Mouse (Mus musculus) gastrocnemius, postnatal 36 days (tissue): Measurements from ENCODE around the gene Slc10a7. TPM values are rescaled to one million over a fixed set of nuclear protein-coding genes. Genes with fewer than 3 reads are reported as not detected.

Experiments
- DNase-seq, 2 experiments: peaks; one replicate each; pipeline ENCODE4 v3.0.0; 2022
- intact Hi-C: fragments of 180-260 bp; cut with DNase I; formaldehyde crosslinking; loops from one replicate; pipeline ENCODE4 v1.15.1; 2025
- total RNA-seq, 2 experiments: library from RNA; stranded (reverse); gene quantifications; 2 replicates each; pipeline ENCODE4 v1.2.3; 2021

The Slc10a7 gene
- total RNA-seq, 2 experiments from 2014 or later, result 3.3 to 4.5 TPM

DNA sequence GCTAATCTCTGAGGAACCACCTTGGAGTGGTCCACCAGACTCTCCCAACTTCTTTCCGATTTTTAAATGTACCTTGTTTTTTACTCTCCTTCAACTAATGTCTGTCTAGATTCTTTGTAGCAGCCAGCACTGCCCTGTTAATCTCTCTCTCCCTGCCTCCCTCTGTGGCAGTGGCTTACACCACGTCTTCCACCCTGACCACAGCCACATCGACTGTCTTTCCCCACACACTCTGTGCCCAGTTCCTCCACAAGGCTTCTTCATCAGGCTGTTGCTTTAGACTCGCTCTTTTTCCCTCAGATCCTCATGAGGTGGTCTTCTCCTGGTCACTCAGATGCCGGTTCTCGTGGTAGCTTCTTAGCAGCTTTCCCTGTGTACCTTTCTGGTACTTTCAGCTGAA is 101.9 kb downstream of the Slc10a7 start:
- intact Hi-C loops, result no loop called here

DNA sequence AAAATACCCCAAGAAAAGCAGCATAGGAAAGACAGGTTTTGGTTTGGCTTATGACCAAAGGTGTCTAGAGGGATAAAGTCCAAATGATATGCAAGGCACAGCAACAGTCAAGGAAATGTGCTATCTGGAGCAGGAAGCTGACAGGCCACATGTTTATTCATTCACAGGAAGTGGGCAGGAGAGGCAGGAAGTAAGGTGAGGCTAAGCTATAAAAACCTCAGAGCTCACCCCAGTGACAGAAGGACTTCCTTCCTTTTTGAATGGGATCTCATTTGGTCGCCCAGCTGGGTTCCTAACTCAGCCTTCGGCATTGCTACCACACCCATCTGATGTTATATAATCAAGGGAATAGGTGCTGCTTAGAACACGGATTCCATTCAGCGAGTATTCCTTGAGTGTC is 113.2 kb downstream of the Slc10a7 start:
- intact Hi-C loops, result no loop called here
- no peak for DNase-seq

More for the DNA sequence above, 101.9 kb downstream of the Slc10a7 start:
- DNase-seq, result no peak

DNA sequence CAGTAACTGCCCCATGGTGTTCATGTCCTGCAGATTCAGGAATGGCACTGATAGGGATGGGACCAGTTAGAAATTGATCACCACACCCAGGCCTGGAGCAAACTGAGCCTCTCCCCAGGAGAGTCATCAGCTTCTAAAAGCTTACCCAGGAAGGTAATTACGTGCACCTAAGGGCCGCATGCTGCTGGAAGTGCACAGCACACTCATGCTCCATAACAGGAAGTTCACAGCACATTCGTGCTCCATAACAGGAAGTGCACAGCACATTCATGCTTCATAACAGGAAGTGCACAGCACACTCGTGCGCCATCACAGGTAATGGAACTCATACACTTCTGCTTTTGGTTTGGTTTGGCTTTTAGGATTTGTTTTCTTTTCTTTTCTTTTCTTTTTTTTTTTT is 114.8 kb downstream of the Slc10a7 start:
- DNase-seq, result no peak
- intact Hi-C loops, result no loop called here

DNA sequence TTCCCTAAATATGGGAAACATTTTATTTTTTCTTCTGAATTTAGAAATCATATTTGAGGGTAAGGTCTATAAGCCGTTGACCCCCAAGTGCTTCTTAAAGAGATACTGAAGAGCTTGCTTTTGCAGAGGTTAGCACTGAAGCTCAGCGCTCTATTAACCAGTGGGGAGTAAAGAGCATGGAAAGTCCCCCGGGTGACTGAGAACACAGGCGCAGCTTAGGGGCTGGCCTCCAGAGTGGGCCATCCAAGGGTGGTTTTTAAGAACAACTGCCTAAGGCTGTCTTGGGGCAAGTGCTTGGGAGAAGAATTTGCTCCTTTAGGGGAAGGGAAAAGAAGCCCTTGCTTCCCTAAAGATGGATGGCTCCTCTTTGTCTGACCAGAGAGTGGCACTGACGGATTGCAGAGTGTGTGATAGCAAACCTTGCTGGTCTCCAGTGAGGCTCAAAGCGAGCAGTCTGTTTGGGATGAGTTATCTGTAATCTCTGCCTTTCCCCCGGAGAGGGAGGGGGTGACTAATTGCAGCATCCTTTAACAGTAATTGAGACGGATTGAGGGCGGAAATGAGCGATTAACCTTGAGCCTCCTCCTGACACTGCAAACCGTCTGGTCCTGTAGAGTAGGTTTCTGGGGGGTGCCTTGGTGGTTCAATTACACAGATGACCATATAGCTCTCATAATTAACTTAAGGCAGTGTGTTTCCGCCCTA is 115.7 kb downstream of the Slc10a7 start:
- DNase-seq, result no peak
- intact Hi-C loops, result loop anchor here (5.0 kb wide), 1 partner anchor 53 kb away; no protein-coding TSS in a partner anchor

DNA sequence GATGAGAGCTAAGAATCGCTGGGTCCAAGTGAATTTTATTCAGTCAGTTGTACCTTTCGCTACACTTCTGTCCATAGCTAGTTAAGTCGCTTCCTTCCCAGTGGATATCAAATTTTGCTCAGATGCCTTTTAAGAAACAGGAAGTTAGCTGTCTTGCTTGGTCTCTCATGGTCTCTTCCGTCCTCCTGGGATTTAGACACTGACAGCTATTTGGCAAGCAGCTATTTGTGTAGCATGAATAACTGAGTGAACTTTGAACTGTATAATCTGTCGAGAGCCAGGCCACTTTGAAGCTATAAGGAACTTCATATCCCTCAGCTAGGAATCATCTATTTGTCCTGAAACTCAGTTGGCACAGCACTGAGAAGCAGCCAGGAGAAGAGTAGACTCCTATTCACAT is 117.5 kb downstream of the Slc10a7 start:
- no peak for DNase-seq
- intact Hi-C loops, result loop anchor here (5.0 kb wide), 1 partner anchor 54 kb away; no protein-coding TSS in a partner anchor

DNA sequence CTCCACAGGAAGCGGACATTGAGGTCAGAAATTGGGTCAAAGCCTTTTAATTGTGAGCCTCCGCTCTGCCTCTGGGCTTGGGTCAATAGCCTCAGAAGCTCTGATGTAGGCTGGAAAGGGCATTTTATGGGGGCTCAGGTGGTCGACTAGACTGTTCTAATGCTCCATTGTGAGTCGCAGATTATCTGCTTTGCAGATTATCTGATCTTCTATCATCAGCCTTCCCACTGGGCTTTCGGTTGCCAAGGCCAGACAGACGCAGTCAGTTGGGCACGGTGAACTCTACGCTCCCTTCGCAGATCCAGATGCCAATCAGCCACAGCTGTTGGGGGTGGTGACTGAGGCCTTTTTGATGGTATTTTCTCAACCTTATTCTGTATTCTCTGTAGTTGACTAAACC is 118.6 kb downstream of the Slc10a7 start:
- intact Hi-C loops, result loop anchor here (5.0 kb wide), 1 partner anchor 55 kb away; no protein-coding TSS in a partner anchor

DNA sequence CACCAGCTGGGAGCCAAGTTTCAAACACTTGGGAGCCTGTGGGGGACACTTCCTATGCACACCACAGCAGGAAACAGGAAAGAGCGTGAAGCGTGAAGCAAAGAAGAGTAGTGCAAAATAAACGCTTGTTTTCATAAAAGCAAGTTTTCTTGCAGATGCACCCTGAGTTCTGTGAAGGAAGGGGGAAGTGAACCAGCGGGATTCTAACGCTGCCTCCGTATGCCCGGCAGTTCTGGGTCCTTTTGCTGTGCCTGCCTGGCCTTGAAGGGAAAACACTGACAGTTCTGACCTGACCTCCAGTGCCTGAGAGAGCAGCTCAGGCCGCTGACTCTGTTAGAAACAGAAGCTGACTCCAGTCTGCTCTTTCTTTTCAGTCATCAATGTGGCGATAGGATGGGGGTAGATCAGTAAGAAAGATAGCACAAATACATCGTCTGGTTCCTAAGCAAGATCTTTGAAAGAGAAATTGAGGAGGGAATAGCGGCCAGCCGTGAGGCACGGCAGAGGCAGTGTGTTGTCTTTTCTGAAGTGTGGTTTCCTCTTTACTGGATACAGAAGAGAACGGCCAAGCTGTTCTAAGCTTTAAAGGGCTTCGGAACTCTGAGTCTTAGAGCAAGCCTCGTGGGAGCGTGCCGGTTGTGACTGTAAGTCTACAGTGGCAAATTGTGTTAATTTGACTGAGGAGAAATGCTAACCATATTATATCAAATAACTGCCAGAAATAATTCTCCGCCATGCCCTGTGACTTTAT is 121.4 kb downstream of the Slc10a7 start:
- no peak for DNase-seq
- intact Hi-C loops, result no loop called here

More for the DNA sequence above, 118.6 kb downstream of the Slc10a7 start:
- DNase-seq, result no peak

DNA sequence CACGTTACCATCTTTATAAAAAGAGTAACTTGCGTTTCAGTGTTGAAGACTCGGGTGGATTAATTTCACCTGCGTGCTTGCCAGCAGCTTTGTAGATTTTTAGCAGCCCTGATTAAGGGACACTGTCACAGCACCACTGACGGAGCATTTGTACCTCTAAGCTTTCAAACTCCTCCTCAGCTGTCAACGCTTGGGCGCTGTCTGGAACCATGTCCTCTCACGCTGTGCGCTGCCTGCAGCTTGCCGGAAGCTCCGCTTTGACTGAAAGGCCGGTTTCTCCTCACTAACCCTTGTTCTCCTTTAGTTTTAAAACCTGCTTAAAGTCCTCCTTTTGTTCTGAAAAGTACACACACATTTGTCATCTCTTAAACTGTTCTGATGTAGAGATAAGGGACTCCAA is 123.9 kb downstream of the Slc10a7 start:
- DNase-seq, result no peak
- intact Hi-C loops, result no loop called here

DNA sequence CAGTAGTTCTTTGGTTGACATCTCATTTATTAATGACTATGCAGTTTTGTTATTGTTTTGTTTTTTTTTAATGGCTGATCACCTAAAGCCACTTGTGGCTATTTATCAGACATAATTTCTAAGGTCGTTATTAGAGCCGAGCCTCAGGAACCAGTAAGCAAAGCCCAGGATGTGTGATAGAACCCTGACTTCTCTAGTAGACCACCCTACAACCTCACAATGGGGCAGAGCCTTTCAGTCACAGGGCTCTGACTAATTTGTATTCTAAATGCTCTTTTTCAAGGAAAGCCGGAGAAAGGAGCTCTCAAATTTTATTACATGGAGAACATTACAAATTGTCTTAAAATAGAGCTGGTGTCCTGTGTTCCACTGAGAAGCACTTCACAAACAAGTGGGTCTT is 124.9 kb downstream of the Slc10a7 start:
- intact Hi-C loops, result no loop called here
- DNase-seq, result no peak

DNA sequence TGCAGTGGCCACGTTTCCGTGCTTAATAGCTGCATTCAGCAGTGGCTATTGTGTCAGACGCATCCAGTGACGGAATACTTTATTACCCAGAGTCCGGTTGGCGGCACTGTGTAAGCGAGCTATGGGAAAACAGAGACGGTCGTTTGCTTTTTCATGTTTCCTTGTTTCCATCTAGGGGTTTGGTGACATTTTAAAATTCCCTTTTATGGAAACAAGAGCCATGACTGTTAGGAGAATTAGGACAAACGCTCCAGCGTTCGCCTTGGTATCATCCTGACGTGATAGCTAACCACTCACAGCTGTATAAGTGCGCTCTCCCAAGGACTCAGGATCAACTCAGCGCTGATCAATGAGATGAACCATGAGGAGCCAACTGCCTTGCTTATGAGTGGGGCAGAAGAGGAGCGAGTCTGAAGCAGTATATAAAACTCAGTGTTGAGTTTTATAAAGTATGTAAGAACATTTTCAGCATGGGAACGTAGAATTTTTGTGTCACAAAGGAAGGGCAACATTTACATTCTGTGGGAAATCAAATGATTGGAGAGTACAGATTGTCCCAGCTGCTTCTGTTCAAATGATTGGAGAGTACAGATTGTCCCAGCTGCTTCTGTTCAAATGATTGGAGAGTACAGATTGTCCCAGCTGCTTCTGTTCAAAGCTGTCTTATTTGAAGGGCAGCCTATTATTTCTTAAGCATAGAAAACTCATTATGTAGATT is 125.5 kb downstream of the Slc10a7 start:
- DNase-seq, result no peak
- intact Hi-C loops, result no loop called here

DNA sequence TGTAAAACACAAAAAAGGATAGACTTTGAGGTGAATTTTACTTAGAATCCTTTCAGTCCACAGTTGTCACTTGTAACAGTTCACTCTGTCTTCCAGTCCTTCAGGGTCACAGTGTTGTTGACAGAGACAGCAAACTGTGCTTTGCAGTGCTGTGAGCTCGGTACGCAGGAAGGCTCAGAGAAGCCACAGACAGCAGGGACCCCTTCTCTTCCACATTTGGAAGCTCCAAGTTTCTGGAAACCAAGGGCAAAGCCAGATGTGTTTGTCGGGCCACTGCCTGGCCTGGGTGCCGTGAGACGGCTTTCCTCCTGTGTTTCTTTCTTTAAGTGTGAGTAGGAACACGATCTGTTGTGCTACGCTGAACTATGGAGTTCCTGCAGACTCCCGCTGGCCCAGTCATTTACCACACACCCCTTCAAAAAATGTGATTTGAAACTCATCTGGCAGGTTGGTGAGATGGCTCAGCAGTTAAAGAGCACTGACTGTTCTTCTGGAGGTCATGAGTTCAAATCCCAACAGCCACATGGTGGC is 126.2 kb downstream of the Slc10a7 start:
- intact Hi-C loops, result no loop called here
- no peak for DNase-seq

DNA sequence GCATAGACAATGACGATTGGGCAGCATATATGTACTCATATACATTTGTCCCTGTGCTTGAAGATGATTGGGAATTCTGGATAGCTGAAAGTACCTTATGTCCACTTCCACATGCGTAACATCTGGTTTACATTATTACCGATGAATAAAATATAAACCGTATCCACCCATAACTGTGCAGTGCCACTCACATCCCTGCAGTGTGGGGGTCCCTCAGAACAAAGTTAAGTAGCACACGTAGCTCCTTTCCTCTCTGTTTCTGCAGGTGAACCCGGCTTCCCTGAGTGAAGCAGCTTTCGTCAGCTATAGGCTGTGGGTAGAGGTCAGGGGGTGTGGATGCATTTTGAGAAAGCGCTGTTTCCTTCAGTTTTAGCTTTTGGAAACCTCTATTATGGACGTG is 132.8 kb downstream of the Slc10a7 start:
- intact Hi-C loops, result loop anchor here (5.0 kb wide), 1 partner anchor 130 kb away; no protein-coding TSS in a partner anchor
- DNase-seq, result no peak

DNA sequence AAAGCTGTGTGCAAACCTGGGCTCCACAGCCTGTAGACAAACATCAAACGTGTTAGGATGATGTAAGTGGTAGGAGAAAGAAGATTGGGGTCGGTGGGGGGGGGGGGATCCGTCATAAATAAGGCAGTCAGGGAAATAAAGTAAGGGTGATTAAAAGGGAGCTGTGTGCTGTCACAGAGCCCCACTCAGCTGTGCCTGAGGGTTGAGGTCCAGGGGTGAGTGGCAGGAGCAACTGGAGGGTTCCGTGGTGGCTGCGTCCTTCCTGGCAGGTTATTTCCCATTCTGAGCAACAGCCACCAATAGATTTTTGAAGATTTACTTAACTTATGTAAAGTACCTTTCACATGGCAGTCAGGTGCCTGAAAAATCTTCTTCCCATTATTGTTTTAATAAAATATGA is 133.2 kb downstream of the Slc10a7 start:
- DNase-seq, result peak in 1 of 2 experiments; percentile 40
- intact Hi-C loops, result loop anchor here (5.0 kb wide), 1 partner anchor 130 kb away; no protein-coding TSS in a partner anchor

DNA sequence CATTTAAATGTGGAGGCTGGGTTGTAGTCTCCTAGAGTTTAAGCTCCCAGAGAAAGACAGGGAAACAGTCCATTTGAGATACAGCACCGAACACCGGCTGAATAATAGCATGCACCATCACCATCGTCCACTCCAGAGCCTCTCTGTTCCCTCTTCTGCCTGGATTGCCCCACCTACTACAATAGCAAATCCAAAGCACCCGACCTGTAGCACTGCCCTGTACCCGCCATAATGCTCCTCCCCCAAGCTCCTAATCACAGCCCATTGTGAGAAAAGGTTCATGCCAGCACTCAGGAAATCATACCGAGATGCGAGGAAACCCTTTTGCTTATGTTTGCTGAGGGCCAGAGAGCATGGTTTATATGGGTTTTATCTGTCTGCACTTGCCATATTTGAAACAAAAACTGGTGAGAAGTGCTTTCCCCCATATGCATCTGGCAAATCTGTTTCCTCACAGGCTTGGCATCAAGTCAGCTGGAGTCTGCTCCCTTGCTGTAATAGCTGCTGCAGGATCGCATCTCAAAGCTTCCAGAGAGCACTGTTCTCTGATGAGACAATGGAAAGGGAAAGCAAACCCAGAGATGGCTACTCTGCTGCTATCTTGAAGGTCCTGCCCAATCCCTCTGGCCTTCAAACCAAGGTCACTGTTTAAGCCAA is 138.0 kb downstream of the Slc10a7 start:
- DNase-seq, result no peak

DNA sequence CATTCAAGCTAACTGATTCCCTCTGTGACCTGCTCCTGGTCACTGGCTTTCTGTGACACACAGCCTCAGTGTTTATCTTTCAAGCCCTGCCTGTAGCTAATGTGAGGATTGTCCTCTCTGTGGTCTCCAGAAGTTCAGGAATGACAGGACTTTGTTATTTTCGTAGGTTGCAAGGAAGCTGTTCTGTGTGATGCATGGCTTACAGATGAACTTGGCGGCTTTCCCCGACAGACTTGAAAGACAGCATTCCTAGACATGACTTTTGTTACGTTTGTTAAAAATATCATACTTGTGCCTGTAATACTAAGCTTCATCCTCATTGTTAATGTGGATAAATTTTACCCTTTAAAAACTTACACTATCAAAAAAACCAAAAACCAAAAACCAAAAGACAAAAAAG is 138.7 kb downstream of the Slc10a7 start:
- DNase-seq, result no peak
- intact Hi-C loops, result loop anchor here (5.0 kb wide), 2 partner anchors 411 to 586 kb away; no protein-coding TSS in a partner anchor

More for the DNA sequence above, 138.0 kb downstream of the Slc10a7 start:
- intact Hi-C loops, result loop anchor here (5.0 kb wide), 2 partner anchors 410 to 585 kb away; no protein-coding TSS in a partner anchor

DNA sequence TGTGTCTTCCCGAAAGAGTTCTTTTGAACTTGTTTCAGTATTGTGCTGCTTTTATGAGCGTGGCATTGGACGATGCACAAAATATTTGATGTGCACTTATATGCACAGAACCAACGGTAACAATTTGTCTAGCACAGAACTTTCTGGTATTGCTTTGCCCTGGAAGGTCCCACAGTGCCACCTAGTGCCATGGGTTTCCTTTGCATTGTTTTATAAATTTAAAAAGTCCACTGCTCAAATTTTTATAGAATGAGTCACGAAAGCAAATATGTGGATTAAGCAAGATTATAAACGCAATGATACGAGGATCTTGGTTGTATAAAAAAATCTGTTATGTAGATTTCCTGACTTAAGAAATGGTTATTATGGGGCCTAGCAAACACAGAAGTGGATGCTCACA is 139.8 kb downstream of the Slc10a7 start:
- DNase-seq, result peak in 1 of 2 experiments; percentile 72
- intact Hi-C loops, result loop anchor here (5.0 kb wide), 2 partner anchors 412 to 587 kb away; no protein-coding TSS in a partner anchor

DNA sequence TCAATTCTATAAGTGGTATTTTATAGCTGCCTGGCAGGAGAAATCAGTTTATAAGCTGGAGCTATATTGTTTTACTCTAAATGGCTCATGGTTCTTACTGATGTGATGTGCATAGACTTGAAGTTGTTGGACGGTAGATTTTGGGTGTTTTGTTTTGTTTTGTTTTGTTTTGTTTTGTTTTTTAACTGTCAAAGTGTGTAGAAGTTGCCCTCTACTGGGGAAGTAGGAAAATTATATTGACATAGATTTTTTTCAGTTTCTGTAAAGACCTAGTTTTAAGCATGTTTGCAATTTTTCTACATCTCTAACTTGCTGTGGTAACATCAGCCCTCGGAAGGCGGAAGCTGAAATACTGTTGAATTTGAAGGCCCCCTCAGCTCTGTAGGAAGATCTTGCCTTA is 142.5 kb downstream of the Slc10a7 start:
- DNase-seq, result no peak
- intact Hi-C loops, result no loop called here

DNA sequence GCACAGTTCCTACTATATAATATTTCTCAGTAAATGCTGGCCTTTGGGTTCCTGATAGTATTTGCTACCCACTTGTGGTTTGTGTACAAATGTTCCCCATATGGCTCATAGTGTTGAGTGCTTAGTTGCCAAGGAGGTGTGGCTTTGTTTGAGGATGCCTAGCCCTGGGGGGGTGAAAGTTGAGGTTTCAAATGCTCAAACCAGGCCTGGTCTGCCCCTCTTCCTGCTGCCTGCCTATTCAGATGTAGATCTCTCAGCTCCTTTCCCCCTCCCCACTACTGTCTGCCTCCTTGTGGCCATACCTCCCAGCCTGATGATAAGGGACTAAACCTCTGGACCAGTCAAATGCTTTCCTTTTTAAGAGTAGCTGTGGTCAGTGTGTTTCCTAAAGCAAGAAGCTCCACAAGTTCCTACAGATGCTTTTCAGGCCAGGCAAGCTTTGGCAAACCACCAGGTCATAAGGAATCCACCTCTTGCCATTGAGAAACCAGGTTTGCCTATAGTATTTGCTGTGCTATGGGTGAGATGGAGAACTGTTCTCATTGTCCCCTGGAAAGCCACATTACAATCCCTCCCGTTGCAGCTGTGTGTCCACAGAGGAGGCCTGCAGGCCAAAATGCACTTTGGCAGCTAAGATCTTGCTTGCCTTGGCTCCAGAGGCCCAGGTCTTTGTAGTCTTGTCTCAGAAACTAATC is 146.4 kb downstream of the Slc10a7 start:
- intact Hi-C loops, result loop anchor here (5.0 kb wide), 1 partner anchor 163 kb away; no protein-coding TSS in a partner anchor
- DNase-seq, result no peak

DNA sequence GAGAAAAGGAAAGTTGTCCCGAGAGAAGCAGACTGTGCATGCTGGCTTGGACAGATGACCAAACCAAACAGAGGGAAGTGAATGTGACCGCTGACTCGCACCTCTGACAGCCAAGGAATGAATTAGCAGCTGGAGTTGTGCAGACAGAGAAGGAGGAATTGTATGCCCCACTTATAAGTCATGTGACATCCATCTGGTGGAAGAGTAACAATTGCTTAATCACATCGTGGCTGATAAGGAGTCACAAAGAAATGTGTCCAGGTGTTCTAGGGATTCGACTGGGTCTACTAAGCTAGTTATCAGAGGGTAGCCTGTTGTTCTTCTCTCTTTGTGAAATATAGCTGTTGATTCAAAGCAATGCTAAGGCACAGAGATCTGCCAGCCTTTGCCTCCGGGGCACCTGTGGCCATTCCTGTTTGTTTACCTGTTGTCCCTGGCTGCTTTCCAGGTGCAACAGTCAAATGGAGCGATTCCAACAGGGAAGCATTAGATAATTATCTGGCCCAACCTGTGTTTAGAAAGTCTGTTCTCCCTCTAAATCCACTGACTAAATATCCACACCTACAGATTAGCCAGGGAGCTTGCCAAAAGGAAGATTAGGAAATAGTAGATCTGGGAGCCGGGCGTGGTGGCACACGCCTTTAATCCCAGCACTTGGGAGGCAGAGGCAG is 147.7 kb downstream of the Slc10a7 start:
- DNase-seq, result no peak
- intact Hi-C loops, result loop anchor here (5.0 kb wide), 1 partner anchor 165 kb away; no protein-coding TSS in a partner anchor
